17 mouse cellular contexts compared by ENCODE assay signal in genomic region chr1:75586791-75587190, GRCm38 (mm10). TPM values are rescaled to one million over a fixed set of nuclear protein-coding genes. Genes with fewer than 3 reads are reported as not detected.
"Had no signal": no experiment of that assay in that cellular context is flagged by ENCODE, and none has a peak within 500 bp of the region (broad histone marks: within the 10 kb centered on the region; RNA-seq: fewer than 3 reads in every experiment).

No protein-coding gene starts in this region.

- H3K4me2 ChIP-seq: limb, embryonic 12.5 days; liver, embryonic 13.5 days; lung, embryonic 15.5 days; midbrain, embryonic 11.5 days; midbrain, embryonic 15.5 days; neural tube, embryonic 12.5 days had no signal

- DNase-seq: kidney, adult 9 months; kidney, postnatal 10 days; kidney, postnatal 4 days; liver; liver, embryonic 13.5 days; liver, postnatal 0 days; thymus, postnatal 4 days had no signal

- H3K27ac ChIP-seq: limb, embryonic 12.5 days; liver, embryonic 13.5 days; lung, embryonic 15.5 days; macrophage; midbrain, embryonic 15.5 days; neural tube, embryonic 12.5 days; stomach, postnatal 0 days had no signal

- H3K27me3 ChIP-seq: limb, embryonic 12.5 days; liver, embryonic 13.5 days; lung, embryonic 15.5 days; midbrain, embryonic 15.5 days; neural tube, embryonic 12.5 days had no signal

- H3K4me3 ChIP-seq: limb, embryonic 12.5 days; liver, embryonic 13.5 days; lung, embryonic 15.5 days; megakaryocyte, embryonic 14.5 days; midbrain, embryonic 15.5 days; neural tube, embryonic 12.5 days had no signal

- H3K9ac ChIP-seq: limb, embryonic 12.5 days; liver, embryonic 13.5 days; liver, postnatal 0 days; lung, embryonic 15.5 days; midbrain, embryonic 15.5 days; neural tube, embryonic 12.5 days had no signal

- H3K36me3 ChIP-seq: limb, embryonic 12.5 days; liver, embryonic 13.5 days; lung, embryonic 15.5 days; midbrain, embryonic 15.5 days; neural tube, embryonic 12.5 days had no signal

- H3K4me1 ChIP-seq: liver, embryonic 13.5 days; megakaryocyte, embryonic 14.5 days; neural tube, embryonic 12.5 days had no signal

- ATAC-seq: liver, postnatal 0 days; midbrain, embryonic 15.5 days had no signal

- H3K9me3 ChIP-seq: limb, embryonic 12.5 days; liver, embryonic 13.5 days; lung, embryonic 15.5 days; megakaryocyte, embryonic 14.5 days; midbrain, embryonic 15.5 days; neural tube, embryonic 12.5 days had no signal

RNA-seq across cellular contexts. Expression of gene Slc4a3, which starts 40.7 kb away (rescaled TPM):
- total RNA-seq: monocyte, adult 5-6 weeks; neutrophil, adult 5-6 weeks had no signal
